Mouse (Mus musculus) mesoderm, embryonic 11.5 days (tissue): ENCODE measurements around the gene Magi2.

ENCODE experiments used
- DNase-seq: peaks from one replicate; pipeline ENCODE4 v3.0.0-alpha.2; 2012; ENCODE audit warnings: low read depth, low spot score

The Magi2 gene

GRCm38 (mm10) chr5:19933190-19933589 lies 706.4 kb downstream of the Magi2 start:
- no peak for DNase-seq

GRCm38 (mm10) chr5:19951102-19951501 lies 724.3 kb downstream of the Magi2 start:
- no peak for DNase-seq

- no peak for DNase-seq
These were observed 737.3 kb downstream of the Magi2 start for GRCm38 (mm10) chr5:19964113-19964512.

DNA sequence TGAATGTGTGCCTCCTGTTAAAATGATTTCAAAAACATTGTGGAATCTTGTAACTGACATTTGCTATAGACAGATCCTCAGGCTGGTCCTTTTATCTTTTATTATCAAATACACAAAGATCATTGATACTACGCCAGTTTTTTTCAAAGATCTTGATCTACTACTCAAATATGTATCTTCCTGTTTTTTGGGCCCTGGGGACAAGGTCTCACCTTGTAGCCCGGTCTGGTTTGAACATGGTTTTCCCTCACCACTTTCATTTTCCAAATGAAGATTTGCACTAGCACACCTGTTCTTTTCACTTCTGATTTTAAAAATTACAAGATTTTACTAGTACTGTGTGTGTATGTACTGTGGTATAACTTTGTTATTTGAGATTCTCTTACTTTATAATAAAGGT lies 745.9 kb downstream of the Magi2 start:
- no peak for DNase-seq

DNA sequence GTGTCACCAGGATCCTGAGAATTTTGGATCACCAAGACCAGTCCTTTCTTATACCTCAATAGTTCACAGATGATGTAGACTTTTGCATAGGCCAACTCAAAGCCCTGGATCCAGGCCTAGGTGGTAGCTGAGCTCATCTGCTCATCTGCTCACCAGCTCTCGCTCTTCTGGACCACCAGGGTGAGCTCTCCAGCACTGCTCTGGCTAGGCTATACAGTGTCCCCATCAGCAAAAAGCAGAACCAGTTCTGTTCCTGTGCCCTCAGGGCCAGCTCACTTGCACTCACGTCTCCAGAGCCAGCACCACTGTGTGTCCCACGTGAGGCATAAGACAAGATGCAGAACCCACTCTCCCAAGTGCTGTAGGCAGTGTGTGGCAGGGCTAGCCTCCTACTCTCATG lies 747.0 kb downstream of the Magi2 start:
- no peak for DNase-seq

- no peak for DNase-seq
These were observed 754.7 kb downstream of the Magi2 start for GRCm38 (mm10) chr5:19981518-19981917.

DNA sequence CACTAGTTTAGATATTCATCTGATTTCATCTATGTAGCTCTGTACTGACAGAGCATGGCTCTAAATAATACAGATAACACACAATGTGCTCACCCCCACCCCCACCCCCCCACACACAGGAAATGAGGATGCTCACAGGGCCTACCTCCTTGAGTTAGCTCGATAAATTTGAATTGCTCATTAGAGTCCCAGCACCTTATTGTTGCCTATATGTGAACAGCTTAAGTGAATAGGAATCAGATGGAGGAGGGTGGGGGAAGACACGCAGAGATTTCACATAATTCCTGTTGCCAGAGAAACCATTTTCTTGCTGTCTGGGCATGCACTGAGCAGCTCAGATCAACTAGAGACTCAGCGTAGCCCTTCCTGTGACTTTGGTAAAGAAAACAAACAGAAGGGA lies 755.2 kb downstream of the Magi2 start:
- DNase-seq = no peak

DNA sequence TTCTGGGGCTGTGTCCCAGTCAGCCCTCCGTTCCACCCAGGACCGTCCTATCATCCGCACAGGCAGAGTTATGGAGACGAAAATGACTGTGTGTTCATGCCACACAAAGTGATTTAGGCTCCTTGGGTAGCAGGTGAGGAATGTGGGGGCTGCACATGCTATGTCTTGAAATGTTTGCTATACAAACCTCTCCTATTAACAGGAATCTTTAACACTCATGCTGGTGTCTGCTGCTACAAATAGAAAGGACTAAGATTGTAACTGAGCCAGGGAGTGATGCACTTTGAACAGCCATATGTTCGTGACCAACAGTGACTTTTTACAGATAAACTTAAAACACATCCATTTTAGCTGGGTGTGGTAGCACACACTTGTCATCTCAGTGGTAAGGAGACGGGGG lies 772.6 kb downstream of the Magi2 start:
- DNase-seq = no peak

- DNase-seq = no peak
These were observed 773.1 kb downstream of the Magi2 start for GRCm38 (mm10) chr5:19999912-20000311.

DNA sequence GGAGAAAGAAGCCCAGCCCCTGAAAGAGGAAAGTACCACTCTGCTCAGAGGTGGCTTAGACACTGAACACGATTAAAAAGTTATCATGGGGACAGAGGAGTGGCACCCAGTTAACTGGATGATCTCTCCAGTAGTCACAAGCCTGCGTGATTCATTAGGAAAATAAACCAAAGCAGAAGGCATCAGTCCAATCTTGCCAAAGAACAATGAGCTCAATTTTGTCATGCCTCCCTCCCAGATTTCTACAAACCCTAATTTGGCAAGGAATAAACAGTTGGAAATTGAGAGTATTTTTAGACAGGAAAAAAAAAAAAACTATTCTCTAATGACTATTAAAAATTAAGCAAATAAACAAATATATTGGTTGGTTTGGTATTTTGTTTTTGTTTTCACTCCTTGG lies 779.8 kb downstream of the Magi2 start:
- no peak for DNase-seq

DNA sequence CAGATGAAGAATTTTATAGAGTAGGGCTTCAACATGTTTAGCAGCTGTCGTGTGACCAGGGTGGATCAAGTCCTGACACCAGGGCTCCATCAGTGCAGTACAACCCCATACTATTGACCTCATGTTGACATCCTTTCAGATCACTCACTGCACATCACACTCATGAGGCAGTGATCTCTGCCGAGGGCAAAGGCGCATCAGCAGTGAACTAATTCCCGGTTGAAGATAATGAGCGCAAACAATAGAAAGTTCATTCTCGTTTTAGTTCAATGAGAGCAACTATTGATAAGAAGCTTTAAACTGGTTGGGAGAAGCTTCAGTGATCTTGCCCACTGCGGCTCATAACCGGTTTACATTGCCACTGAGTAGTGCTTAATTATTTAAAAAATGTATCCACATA lies 780.4 kb downstream of the Magi2 start:
- no peak for DNase-seq

DNA sequence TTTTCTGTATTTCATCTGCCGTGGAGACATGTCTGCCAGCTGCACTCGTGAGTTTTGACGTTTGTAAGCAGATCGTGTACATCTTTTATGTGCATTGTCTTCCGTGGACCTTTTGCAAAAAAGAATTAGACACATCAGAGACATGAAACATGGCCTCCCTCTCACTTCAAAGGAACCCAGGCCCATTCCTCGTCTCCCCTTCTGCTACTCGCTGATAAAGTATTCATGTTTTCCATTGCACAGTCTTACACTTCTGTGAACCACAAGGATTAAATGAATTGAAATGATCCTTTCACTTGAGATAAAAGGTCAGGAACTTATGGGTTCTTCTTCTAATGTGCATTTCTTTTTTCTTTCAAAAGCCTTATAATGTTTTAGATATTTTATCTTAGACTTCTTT lies 783.4 kb downstream of the Magi2 start:
- no peak for DNase-seq

GRCm38 (mm10) chr5:20018063-20018462 lies 791.2 kb downstream of the Magi2 start:
- DNase-seq = no peak

- no peak for DNase-seq
These were observed 819.8 kb downstream of the Magi2 start for GRCm38 (mm10) chr5:20046649-20047048.

- DNase-seq = no peak
These were observed 821.5 kb downstream of the Magi2 start for GRCm38 (mm10) chr5:20048386-20048785.

- no peak for DNase-seq
These were observed 823.4 kb downstream of the Magi2 start for GRCm38 (mm10) chr5:20050284-20050683.

DNA sequence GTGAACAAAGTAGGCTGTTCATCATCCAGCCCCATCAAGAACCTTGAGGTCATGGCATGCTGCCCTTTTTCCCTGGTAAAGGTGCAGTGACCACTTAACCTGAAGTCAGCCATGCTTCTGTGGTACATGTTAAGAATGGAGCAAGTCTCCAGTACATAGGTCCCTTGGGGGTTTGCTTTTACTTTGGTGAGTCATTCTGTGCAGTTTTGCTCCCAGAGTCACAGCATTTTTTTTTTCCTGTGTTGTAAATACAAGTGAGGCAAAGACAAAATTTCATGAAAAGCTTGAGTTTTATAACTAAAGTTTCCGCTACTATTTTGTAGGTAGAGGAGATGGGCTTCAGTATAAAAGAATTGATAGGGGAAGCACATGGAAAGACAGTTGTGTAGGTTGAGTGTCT lies 828.2 kb downstream of the Magi2 start:
- DNase-seq = no peak

DNA sequence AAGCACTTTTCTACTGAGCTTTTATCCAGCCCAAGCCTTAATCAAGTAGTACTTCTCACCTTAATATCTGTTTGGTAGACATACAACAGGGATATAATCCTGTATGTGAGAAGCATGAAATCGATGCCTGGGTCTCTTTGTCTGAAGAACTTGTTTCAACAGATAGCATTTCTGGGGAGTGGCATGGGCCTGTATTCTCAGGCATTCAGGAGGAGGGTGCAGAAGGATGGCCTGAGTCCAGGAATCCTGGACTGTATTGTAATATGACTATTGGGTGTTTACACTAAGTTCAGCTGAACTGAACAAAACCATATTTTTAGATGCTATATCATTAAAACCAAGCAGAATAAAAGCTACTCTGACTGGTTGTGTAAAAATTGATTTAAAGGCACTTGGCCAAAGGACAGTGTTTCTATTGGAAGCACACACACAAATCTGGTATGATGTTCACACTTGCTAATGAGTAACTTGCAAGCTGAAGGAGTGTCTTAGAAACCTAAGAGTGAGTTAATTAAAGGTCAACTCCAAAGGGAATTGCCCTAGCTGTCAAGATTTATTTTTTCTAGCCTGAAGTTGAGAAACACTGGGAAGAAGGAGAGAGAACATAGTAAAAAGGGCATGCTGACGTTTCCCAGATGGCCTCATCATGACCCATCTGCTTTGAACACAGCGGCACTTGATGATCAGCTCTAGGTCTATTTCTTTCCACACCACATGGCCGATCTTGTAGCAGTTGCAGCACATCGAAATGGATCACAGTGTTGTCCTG lies 829.4 kb downstream of the Magi2 start:
- DNase-seq = peak; percentile 28

GRCm38 (mm10) chr5:20056856-20057255 lies 830.0 kb downstream of the Magi2 start:
- no peak for DNase-seq

GRCm38 (mm10) chr5:20062011-20062410 lies 835.2 kb downstream of the Magi2 start:
- DNase-seq = no peak

DNA sequence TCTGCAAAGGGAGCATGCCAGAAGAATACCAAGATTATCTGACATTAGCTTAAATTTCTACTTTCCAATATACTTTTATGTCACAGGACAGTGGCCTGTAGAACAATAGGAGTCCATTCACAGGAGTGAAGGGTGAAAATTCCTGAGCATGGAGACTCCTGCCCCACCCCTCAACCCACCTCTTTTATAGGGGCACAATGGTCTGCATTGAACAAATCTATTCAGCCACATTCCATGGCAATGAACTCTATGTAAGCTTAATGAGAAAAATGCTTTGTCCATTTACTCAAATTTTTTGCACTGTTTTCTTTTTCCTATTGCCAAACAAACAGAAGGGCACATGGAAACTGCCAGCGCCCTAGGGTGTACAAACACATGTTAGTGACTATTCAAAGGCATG lies 838.2 kb downstream of the Magi2 start:
- no peak for DNase-seq

DNA sequence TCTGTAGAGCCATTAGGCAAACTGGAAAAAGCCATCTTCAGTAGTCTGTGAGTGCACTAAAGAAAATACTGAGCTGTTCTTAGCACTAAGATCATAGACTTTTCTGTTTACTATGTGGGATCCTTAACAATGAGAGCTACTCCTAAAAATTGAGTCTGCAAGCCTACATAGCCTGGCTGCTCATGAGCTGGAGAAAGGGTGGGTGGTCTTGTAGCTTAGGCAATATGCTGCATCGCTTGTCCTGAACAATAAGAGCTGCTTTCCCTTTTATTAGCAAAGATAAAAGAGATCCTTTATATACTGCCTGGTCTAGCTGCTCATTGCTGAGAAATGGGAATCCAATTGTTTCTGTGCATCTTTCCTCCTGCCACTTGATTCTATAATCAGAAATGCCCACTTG lies 841.7 kb downstream of the Magi2 start:
- no peak for DNase-seq

DNA sequence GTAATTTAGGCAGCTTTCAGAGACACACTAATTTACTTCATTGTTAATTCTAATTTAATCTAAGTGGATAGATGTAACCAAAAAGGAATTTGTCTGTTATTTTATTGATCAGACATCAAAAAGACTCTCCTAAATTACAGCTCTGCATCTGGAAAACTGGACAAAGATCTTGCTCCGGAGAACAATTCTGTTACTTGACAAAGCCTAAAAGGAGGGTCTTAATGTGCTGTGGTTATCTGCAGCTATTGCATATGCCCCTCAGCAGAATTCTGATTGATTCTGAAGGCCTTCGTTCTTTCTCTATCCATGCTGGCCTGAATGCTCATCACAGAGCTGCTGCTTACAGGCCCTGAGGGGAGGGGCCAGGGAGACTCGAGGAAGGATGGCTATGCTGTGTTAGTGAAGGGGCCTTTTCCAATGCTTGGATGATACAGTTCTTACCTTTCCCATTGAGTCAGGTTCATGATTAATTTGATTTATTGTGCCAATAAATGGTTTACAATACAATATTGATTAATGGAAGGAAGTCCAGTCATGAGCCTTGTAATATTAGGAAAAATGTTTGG lies 842.2 kb downstream of the Magi2 start:
- DNase-seq = no peak

- DNase-seq = no peak
These were observed 847.3 kb downstream of the Magi2 start for GRCm38 (mm10) chr5:20074101-20074500.
